Mouse (Mus musculus) spleen, adult 2 months (tissue): ENCODE data around the gene Galk1.

Experiments
- CTCF ChIP-seq: fragments of 200-500 bp; IDR thresholded peaks from 2 replicates; pipeline ENCODE4 v1.5.1; 2011; ENCODE audit warnings: mild to moderate bottlenecking, inconsistent platforms; ENCODE audit not compliant: insufficient read depth, insufficient read length, insufficient replicate concordance; ENCODE audit errors: extremely low read depth
- POLR2A ChIP-seq: fragments of 200-500 bp; IDR thresholded peaks from 2 replicates; pipeline ENCODE4 v1.6.1; 2011; ENCODE audit warnings: low read depth, low read length, inconsistent platforms

- peak; percentile 66; the same call in 1 of the 2 replicates for TF ChIP-seq CTCF
- no peak for TF ChIP-seq POLR2A
These were observed 11.3 kb upstream of the Galk1 start for GRCm38 (mm10) chr11:116023771-116024355.
